10 mouse cellular contexts compared by ENCODE assay signal in the genomic region with DNA sequence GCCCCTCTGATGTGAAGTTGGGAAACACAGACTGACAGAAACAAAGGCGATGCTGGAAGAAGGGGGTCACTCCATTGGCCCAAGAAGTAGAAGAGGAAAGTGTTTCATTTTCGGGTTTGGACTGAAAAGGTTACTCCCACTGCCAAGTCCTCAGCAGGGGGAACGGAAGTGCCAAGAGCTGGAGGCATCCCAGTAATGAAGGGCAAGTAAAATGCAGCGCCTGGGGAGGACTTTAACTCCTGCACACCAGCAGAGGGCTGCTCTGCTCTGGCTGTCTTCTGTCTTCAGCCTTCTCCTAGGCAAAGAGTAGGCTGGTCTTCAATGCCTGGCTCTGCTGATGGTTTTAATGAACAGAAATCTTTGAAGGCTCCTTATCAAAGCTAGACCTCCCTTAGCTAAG.
DNase-seq lines count a peak whose midpoint lies in the region; ATAC-seq and TF ChIP-seq lines count a peak whose summit lies in the region.
"Had no signal": no experiment of that assay in that cellular context is flagged by ENCODE, and none has a peak within 500 bp of the region (broad histone marks: within the 10 kb centered on the region; RNA-seq: fewer than 3 reads in every experiment).

No protein-coding gene starts in this region.

- TF ChIP-seq CTCF in kidney, adult 2 months (conservative IDR thresholded peaks at IDR 0.05; ENCODE audit: insufficient read depth, insufficient read length, low read depth, low read length), result no peak

- no peaks in the 10 kb centered on the region for H3K36me3 ChIP-seq in forebrain, embryonic 14.5 days (ENCODE audit: control insufficient read depth, insufficient read depth, low read length)
- no peaks in the 10 kb centered on the region for H3K36me3 ChIP-seq in forebrain, embryonic 11.5 days (ENCODE audit: control insufficient read depth, insufficient read depth, low read length)
- no peaks in the 10 kb centered on the region for H3K36me3 ChIP-seq in limb, embryonic 15.5 days
- H3K36me3 ChIP-seq in kidney, adult 2 months (ENCODE audit: control insufficient read depth, insufficient read depth, low read length), result no peaks in the 10 kb centered on the region
- H3K36me3 ChIP-seq: lung, embryonic 15.5 days had no signal

- 53% methylated on average over 4 of the region's 4 CpGs for WGBS in forebrain, embryonic 14.5 days
- WGBS in forebrain, embryonic 11.5 days, result 68% methylated on average over 4 of the region's 4 CpGs
- WGBS in limb, embryonic 15.5 days, result 44% methylated on average over 4 of the region's 4 CpGs
- WGBS in kidney, adult 2 months, result 70% methylated on average over 4 of the region's 4 CpGs

- H3K9ac ChIP-seq in forebrain, embryonic 14.5 days (ENCODE audit: low read length), result no peak overlapping the region
- H3K9ac ChIP-seq in forebrain, embryonic 11.5 days (ENCODE audit: low read length), result no peak overlapping the region
- H3K9ac ChIP-seq in limb, embryonic 15.5 days, result no peak overlapping the region
- H3K9ac ChIP-seq: lung, embryonic 15.5 days had no signal

- peak; percentile 31 for DNase-seq in forebrain, embryonic 14.5 days (ENCODE audit: low spot score)
- no peak for DNase-seq in forebrain, embryonic 11.5 days (ENCODE audit: low spot score)
- peak; percentile 3 for DNase-seq in lung, postnatal 14 days
- DNase-seq in lung, postnatal 25 days (ENCODE audit: low spot score), result no peak
- peak; percentile 91 to 96 for DNase-seq in cerebellum, postnatal 10 days
- DNase-seq in kidney, adult 9 months, result no peak
- no peak for DNase-seq in kidney, adult 2 months
- DNase-seq: heart, postnatal 36 days had no signal

- H3K4me3 ChIP-seq in forebrain, embryonic 14.5 days (ENCODE audit: low read depth, low read length), result no peak overlapping the region
- no peak overlapping the region for H3K4me3 ChIP-seq in forebrain, embryonic 11.5 days (ENCODE audit: low read depth, low read length)
- no peak overlapping the region for H3K4me3 ChIP-seq in limb, embryonic 15.5 days
- no peak overlapping the region for H3K4me3 ChIP-seq in kidney, adult 2 months (ENCODE audit: insufficient read depth, low read depth, low read length)
- H3K4me3 ChIP-seq: lung, embryonic 15.5 days had no signal

- no peak overlapping the region for H3K4me2 ChIP-seq in forebrain, embryonic 14.5 days (ENCODE audit: low read length)
- H3K4me2 ChIP-seq in forebrain, embryonic 11.5 days (ENCODE audit: low read depth, low read length, severe bottlenecking), result no peak overlapping the region
- no peak overlapping the region for H3K4me2 ChIP-seq in limb, embryonic 15.5 days
- H3K4me2 ChIP-seq: lung, embryonic 15.5 days had no signal

- H3K4me1 ChIP-seq in forebrain, embryonic 14.5 days (ENCODE audit: control insufficient read depth, insufficient read depth, low read length), result no peaks in the 10 kb centered on the region
- no peaks in the 10 kb centered on the region for H3K4me1 ChIP-seq in forebrain, embryonic 11.5 days (replicated peaks; ENCODE audit: control insufficient read depth, insufficient read depth, low read length)
- 0 out of 2 replicates have a peak, but pooled peaks cover 5% of the 10 kb centered on the region for H3K4me1 ChIP-seq in limb, embryonic 15.5 days
- no peaks in the 10 kb centered on the region for H3K4me1 ChIP-seq in kidney, adult 2 months (ENCODE audit: control insufficient read depth, insufficient read depth, low read length)
- H3K4me1 ChIP-seq: lung, embryonic 15.5 days had no signal

- ATAC-seq in forebrain, embryonic 14.5 days, result no peak
- no peak for ATAC-seq in forebrain, embryonic 11.5 days (replicated peaks; ENCODE audit: low FRiP score)
- no peak; the same call in 1 of the 2 replicates for ATAC-seq in limb, embryonic 15.5 days (ENCODE audit: insufficient number of reproducible peaks, low FRiP score, low TSS enrichment, low read depth)

- no peaks in the 10 kb centered on the region for H3K27me3 ChIP-seq in forebrain, embryonic 14.5 days (replicated peaks; ENCODE audit: control insufficient read depth, insufficient read depth, low read length)
- H3K27me3 ChIP-seq in forebrain, embryonic 11.5 days (ENCODE audit: control insufficient read depth, insufficient read depth, low read length), result no peaks in the 10 kb centered on the region
- no peaks in the 10 kb centered on the region for H3K27me3 ChIP-seq in limb, embryonic 15.5 days
- no peaks in the 10 kb centered on the region; the same call in 1 of the 2 replicates for H3K27me3 ChIP-seq in kidney, adult 2 months (replicated peaks; ENCODE audit: control insufficient read depth, insufficient read depth, low read length)
- H3K27me3 ChIP-seq: lung, embryonic 15.5 days had no signal

- no peak overlapping the region for H3K27ac ChIP-seq in forebrain, embryonic 14.5 days (ENCODE audit: low read depth, low read length)
- no peak overlapping the region for H3K27ac ChIP-seq in forebrain, embryonic 11.5 days (ENCODE audit: low read depth, low read length)
- H3K27ac ChIP-seq in limb, embryonic 15.5 days, result peak overlapping the region; percentile 47; the same call in 1 of the 2 replicates
- no peak overlapping the region for H3K27ac ChIP-seq in kidney, adult 2 months (ENCODE audit: insufficient read depth, low read depth, low read length)
- H3K27ac ChIP-seq: lung, embryonic 15.5 days had no signal

- no peak for TF ChIP-seq POLR2A in kidney, adult 2 months (IDR thresholded peaks at IDR 0.05; ENCODE audit: low read depth, low read length)

- H3K9me3 ChIP-seq in forebrain, embryonic 14.5 days (replicated peaks; ENCODE audit: control insufficient read depth, low read length), result no peaks in the 10 kb centered on the region
- no peaks in the 10 kb centered on the region for H3K9me3 ChIP-seq in forebrain, embryonic 11.5 days (ENCODE audit: control insufficient read depth, low read length)
- no peaks in the 10 kb centered on the region for H3K9me3 ChIP-seq in limb, embryonic 15.5 days
- H3K9me3 ChIP-seq: lung, embryonic 15.5 days had no signal

Comparison
In these comparisons a context has a peak if more than half of its experiments do, and no peak if none do; other contexts are left out.
1. DNase-seq: peak in forebrain, embryonic 14.5 days (single experiment), lung, postnatal 14 days (single experiment) and cerebellum, postnatal 10 days (2 of 2); none in forebrain, embryonic 11.5 days (single experiment), lung, postnatal 25 days (single experiment), kidney, adult 9 months (single experiment) and kidney, adult 2 months (single experiment).